Mouse (Mus musculus) brain, embryonic 14.5 days (tissue): ENCODE measurements around the gene Olfr239. TPM values are rescaled to one million over a fixed set of nuclear protein-coding genes. Genes with fewer than 3 reads are reported as not detected.
"Not testable (repeated sequence)": the region's sequence is repeated elsewhere in the genome, so short reads cannot be mapped to it uniquely, and the experiment has no call there.

ENCODE experiments used
- DNase-seq: peaks from one replicate; pipeline ENCODE4 v3.0.0-alpha.2; 2011; ENCODE audit warnings: low read depth
- CTCF ChIP-seq: fragments of 200-500 bp; IDR thresholded peaks from 2 replicates; pipeline ENCODE4 v1.5.1; 2012; ENCODE audit warnings: inconsistent platforms, mild to moderate bottlenecking, moderate library complexity, borderline replicate concordance; ENCODE audit not compliant: insufficient read depth, insufficient read length; ENCODE audit errors: extremely low read depth
- POLR2A ChIP-seq: fragments of 200-500 bp; IDR thresholded peaks from 2 replicates; pipeline ENCODE4 v1.6.1; 2012; ENCODE audit warnings: mild to moderate bottlenecking, inconsistent platforms, borderline replicate concordance; ENCODE audit not compliant: poor library complexity, insufficient read depth, insufficient read length, severe bottlenecking; ENCODE audit errors: extremely low read depth
- polyA plus RNA-seq: library from polyadenylated mRNA; depleted of rRNA; stranded (reverse); fragments of >200 nt; gene quantifications from 2 replicates; pipeline ENCODE4 v1.2.3, GENCODE M21; 2012; rRNA removed

Gene Olfr239
- polyA plus RNA-seq = not detected in 2 replicates

DNA sequence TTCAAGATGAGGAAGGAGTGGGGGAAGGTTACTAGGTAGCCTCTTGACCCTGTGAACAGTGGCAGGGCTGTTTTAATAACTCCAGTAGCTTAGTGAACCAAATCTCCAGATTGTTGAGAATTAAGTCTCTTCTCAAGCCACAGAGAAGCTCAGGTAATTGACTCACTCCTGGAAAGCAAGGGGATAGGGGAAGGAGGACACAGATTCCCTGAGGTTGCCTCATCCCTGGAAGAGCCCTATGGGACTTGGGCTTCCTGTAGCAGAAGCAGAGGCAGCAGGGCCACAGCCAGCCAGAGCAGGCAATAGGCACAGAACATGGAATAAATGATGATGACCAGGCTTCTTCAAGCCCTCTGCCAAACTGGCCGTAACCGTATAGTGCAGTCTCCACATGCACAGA, at the start of gene Olfr239:
TSS of gene Olfr239 (plus strand) at position 301 of the 400 bp plus-strand sequence.
- DNase-seq = not testable (repeated sequence)

DNA sequence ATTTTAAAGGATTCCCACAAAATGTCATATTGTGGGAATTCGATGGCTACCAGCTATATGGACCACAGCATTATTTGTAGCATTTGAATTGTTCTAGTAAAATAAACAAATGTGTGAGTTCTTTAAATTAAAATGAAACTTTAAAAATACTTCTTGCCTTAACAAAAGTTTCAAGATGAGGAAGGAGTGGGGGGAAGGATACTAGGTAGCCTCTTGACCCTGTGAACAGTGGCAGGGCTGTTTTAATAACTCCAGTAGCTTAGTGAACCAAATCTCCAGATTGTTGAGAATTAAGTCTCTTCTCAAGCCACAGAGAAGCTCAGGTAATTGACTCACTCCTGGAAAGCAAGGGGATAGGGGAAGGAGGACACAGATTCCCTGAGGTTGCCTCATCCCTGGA, 23.0 kb upstream of the Olfr239 start, which contains the start of gene Olfr55:
TSS of gene Olfr55 (plus strand) at position 301 of the 400 bp plus-strand sequence.
- DNase-seq = not testable (repeated sequence)

DNA sequence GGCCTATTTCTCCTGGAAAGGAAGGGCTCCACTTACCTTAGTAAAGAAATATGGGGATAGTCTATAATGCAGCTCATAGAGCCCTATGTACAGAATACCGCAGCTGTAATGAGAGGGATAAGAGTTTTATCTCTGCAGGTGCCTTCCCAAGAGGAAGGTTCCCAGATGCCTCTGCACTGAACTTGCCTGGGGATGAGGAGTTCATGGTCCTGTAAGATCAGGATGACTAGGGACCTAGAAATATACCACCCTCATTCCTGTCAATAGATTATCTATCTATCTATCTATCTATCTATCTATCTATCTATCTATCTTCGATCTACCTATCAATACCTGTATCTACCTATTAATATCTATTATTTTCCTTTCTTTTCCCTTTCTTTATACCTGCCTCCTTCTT, 30.5 kb downstream of the Olfr239 start, which contains the start of gene Olfr1564:
TSS of gene Olfr1564 (minus strand) at position 101 of the 400 bp plus-strand sequence.
- no peak for TF ChIP-seq CTCF
- no peak for TF ChIP-seq POLR2A
- no peak for DNase-seq

DNA sequence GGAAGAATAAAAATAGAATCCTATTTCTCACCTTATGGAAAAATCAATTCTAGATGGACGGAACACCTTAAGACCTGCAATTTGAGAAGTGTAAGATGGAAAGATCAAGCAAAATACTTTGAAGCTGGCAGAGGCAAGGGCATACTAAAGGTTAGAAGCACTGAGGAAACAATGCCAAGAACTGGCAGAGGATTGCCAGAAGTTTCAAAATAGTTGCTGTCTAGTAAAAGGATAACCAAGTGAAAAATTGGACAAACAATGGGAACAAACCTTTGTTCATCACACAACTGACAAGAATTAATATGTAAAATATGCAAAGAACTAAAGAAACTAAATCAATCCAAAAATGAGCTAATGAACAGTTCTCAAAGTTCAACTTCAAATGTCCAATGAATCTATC, 45.5 kb downstream of the Olfr239 start:
- DNase-seq = not testable (repeated sequence)

Other genes with a start within 250 kb of the Olfr239 start
- gene Cyp4f13, start 243.9 kb upstream of the Olfr239 start, polyA plus RNA-seq = 12.3 and 13.0 TPM in 2 replicates
- 4.5 and 4.6 TPM in 2 replicates for gene Zfp472, start 225.5 kb upstream of the Olfr239 start, polyA plus RNA-seq
- gene Zfp952, start 198.2 kb upstream of the Olfr239 start, polyA plus RNA-seq = 12.6 and 14.6 TPM in 2 replicates
- 11.5 and 16.0 TPM in 2 replicates for gene Zfp763, start 157.9 kb upstream of the Olfr239 start, polyA plus RNA-seq
- not detected in 2 replicates for gene 4921501E09Rik, start 123.2 kb upstream of the Olfr239 start, polyA plus RNA-seq
- 12.0 and 15.9 TPM in 2 replicates for gene Zfp563, start 102.0 kb upstream of the Olfr239 start, polyA plus RNA-seq
- 0.21 and 0.40 TPM in 2 replicates for gene Morc2b, start 51.6 kb upstream of the Olfr239 start, polyA plus RNA-seq
- gene Olfr55, start 22.9 kb upstream of the Olfr239 start, polyA plus RNA-seq = not detected in 2 replicates
- gene Olfr1564, start 30.4 kb downstream of the Olfr239 start, polyA plus RNA-seq = 0.72 and 0.89 TPM in 2 replicates
- 8.6 and 10.5 TPM in 2 replicates for gene Zfp955a, start 63.8 kb downstream of the Olfr239 start, polyA plus RNA-seq
- not detected in 2 replicates for gene Olfr63, start 73.4 kb downstream of the Olfr239 start, polyA plus RNA-seq
- gene Zfp955b, start 98.2 kb downstream of the Olfr239 start, polyA plus RNA-seq = 10.4 and 12.3 TPM in 2 replicates
- gene Zfp81, start 167.6 kb downstream of the Olfr239 start, polyA plus RNA-seq = 16.9 and 22.5 TPM in 2 replicates
- 12.6 and 16.0 TPM in 2 replicates for gene Zfp101, start 203.3 kb downstream of the Olfr239 start, polyA plus RNA-seq
- 0.15 and 0.29 TPM in 2 replicates for gene Actl9, start 241.6 kb downstream of the Olfr239 start, polyA plus RNA-seq